8 mouse cellular contexts compared by ENCODE assay signal in the genomic region with DNA sequence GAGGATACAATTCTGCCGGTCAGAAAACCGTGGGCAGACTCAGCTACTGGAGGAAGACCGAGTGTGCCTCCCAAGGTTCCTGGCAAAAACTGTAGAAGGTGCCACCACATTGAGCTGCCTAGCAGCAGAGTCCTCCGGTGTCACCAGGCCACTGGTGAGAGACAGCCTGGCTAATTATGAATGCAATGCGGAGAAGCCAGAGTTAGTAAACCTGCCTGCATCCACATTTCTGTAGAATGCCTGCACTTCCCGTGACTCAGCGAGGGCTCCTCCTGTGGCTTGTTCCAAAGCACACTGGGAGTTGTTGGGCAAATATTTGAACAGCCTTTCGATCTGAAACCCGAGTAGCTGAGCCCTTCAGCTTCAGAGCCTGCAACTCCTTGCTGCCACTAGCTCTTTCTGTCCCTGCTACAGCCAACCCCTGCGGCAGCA. TPM values are rescaled to one million over a fixed set of nuclear protein-coding genes. Genes with fewer than 3 reads are reported as not detected.
DNase-seq lines count a peak whose midpoint lies in the region; ATAC-seq lines count a peak whose summit lies in the region.

No protein-coding gene starts in this region.

- peak; percentile 66 for DNase-seq in embryo, embryonic 10 days (ENCODE audit: low spot score)
- DNase-seq in embryo, embryonic 9.5 days (ENCODE audit: extremely low spot score): no peak
- DNase-seq in brain, adult 2 months (ENCODE audit: low read depth, low spot score): peak; percentile 81
- peak; percentile 21 for DNase-seq in left cerebral cortex, postnatal 4 days
- peak; percentile 44 for DNase-seq in urinary bladder, postnatal 25 days (ENCODE audit: low spot score)

- WGBS in forebrain, embryonic 15.5 days: 41% methylated on average over 10 of the region's 10 CpGs
- 19% methylated on average over 10 of the region's 10 CpGs for WGBS in hindbrain, embryonic 12.5 days

- H3K9me3 ChIP-seq in forebrain, embryonic 15.5 days: no peaks in the 10 kb centered on the region
- H3K9me3 ChIP-seq in hindbrain, embryonic 12.5 days (replicated peaks): no peaks in the 10 kb centered on the region
- peaks cover 7% of the 10 kb centered on the region for H3K9me3 ChIP-seq in megakaryocyte, embryonic 14.5 days

- H3K9ac ChIP-seq in forebrain, embryonic 15.5 days (replicated peaks): no peak overlapping the region
- H3K9ac ChIP-seq in hindbrain, embryonic 12.5 days: no peak overlapping the region

- no peak overlapping the region for H3K4me2 ChIP-seq in forebrain, embryonic 15.5 days (replicated peaks)
- H3K4me2 ChIP-seq in hindbrain, embryonic 12.5 days (replicated peaks): peak overlapping the region; percentile 23; the same call in 1 of the 2 replicates

- intact Hi-C loops in left cerebral cortex, postnatal 4 days (cut with DNase I): no loop called here

- H3K27ac ChIP-seq in forebrain, embryonic 15.5 days (replicated peaks): peak overlapping the region; percentile 29; the same call in 1 of the 2 replicates
- peak overlapping the region; percentile 62 for H3K27ac ChIP-seq in hindbrain, embryonic 12.5 days

- ATAC-seq in forebrain, embryonic 15.5 days (replicated peaks): no peak
- no peak for ATAC-seq in hindbrain, embryonic 12.5 days (ENCODE audit: low FRiP score)

- no peak overlapping the region for H3K4me3 ChIP-seq in forebrain, embryonic 15.5 days
- no peak overlapping the region for H3K4me3 ChIP-seq in hindbrain, embryonic 12.5 days
- H3K4me3 ChIP-seq in megakaryocyte, embryonic 14.5 days (replicated peaks): peak overlapping the region; percentile 88

- H3K27me3 ChIP-seq in forebrain, embryonic 15.5 days: no peaks in the 10 kb centered on the region
- no peaks in the 10 kb centered on the region for H3K27me3 ChIP-seq in hindbrain, embryonic 12.5 days
- peaks cover 66% of the 10 kb centered on the region for H3K27me3 ChIP-seq in megakaryocyte, embryonic 14.5 days (replicated peaks)

- H3K36me3 ChIP-seq in forebrain, embryonic 15.5 days: no peaks in the 10 kb centered on the region
- H3K36me3 ChIP-seq in hindbrain, embryonic 12.5 days: no peaks in the 10 kb centered on the region
- H3K36me3 ChIP-seq in megakaryocyte, embryonic 14.5 days (replicated peaks; ENCODE audit: low read length): no peaks in the 10 kb centered on the region

- peaks cover 17% of the 10 kb centered on the region for H3K4me1 ChIP-seq in forebrain, embryonic 15.5 days
- peaks cover 22% of the 10 kb centered on the region for H3K4me1 ChIP-seq in hindbrain, embryonic 12.5 days
- H3K4me1 ChIP-seq in megakaryocyte, embryonic 14.5 days: peaks cover 52% of the 10 kb centered on the region

RNA-seq across cellular contexts. Expression of a gene that starts 45.6 kb away (rescaled TPM):
- 30.7 and 32.1 TPM in 2 replicates for polyA plus RNA-seq in forebrain, embryonic 15.5 days (2015; fragmentation: Nextera tagmentation; extraction: Ambion mirVana)
- 22.1 and 23.0 TPM in 2 replicates for polyA plus RNA-seq in hindbrain, embryonic 12.5 days (2016; fragmentation: Nextera tagmentation; extraction: Ambion mirVana)
- 10 to 100 TPM; 17.7 to 19.2 TPM for total RNA-seq in left cerebral cortex, postnatal 4 days (2021)
- polyA plus RNA-seq in megakaryocyte, embryonic 14.5 days (2012; ENCODE audit: insufficient read depth, low replicate concordance): 7.0 TPM in 1 of 2 replicates, not detected in the other
